Mouse (Mus musculus) layer of hippocampus, adult 9-10 months (tissue): ENCODE results near the gene Syt14.
A peak's percentile ranks its signal among the peaks of the same experiment; 100 is the strongest.

ENCODE experiments used
- DNase-seq: peaks from one replicate; pipeline ENCODE4 v3.0.0; 2022; ENCODE audit warnings: low spot score

Syt14 gene

GRCm38 (mm10) chr1:193035371-193036238, at the start of gene Syt14:
TSS of gene Syt14 (minus strand) at chr1:193035775.
- DNase-seq, result no peak

GRCm38 (mm10) chr1:193084016-193084415, 48.4 kb upstream of the Syt14 start:
- no peak for DNase-seq

GRCm38 (mm10) chr1:193083051-193083450, 47.5 kb upstream of the Syt14 start:
- no peak for DNase-seq

GRCm38 (mm10) chr1:193082311-193082921, 46.8 kb upstream of the Syt14 start:
- DNase-seq, result no peak

- DNase-seq, result no peak
These were observed 27.0 kb upstream of the Syt14 start for GRCm38 (mm10) chr1:193062618-193063017.

GRCm38 (mm10) chr1:193060167-193060566, 24.6 kb upstream of the Syt14 start:
- DNase-seq, result no peak

- DNase-seq, result no peak
These were observed 24.0 kb upstream of the Syt14 start for GRCm38 (mm10) chr1:193059596-193059995.

GRCm38 (mm10) chr1:193054401-193054800, 18.8 kb upstream of the Syt14 start:
- no peak for DNase-seq

GRCm38 (mm10) chr1:193053065-193053464, 17.5 kb upstream of the Syt14 start:
- no peak for DNase-seq

- DNase-seq, result no peak
These were observed 12.0 kb upstream of the Syt14 start for GRCm38 (mm10) chr1:193047616-193048015.

- DNase-seq, result no peak
These were observed 7.3 kb upstream of the Syt14 start for GRCm38 (mm10) chr1:193042760-193043295.

GRCm38 (mm10) chr1:193034951-193035370, 614 bp downstream of the Syt14 start:
- DNase-seq, result no peak

- DNase-seq, result no peak
These were observed 11.3 kb downstream of the Syt14 start for GRCm38 (mm10) chr1:193024311-193024710.

GRCm38 (mm10) chr1:193012351-193012750, 23.2 kb downstream of the Syt14 start:
- DNase-seq, result no peak

- no peak for DNase-seq
These were observed 24.4 kb downstream of the Syt14 start for GRCm38 (mm10) chr1:193011000-193011769.

GRCm38 (mm10) chr1:193004581-193004980, 31.0 kb downstream of the Syt14 start:
- no peak for DNase-seq

GRCm38 (mm10) chr1:193003953-193004352, 31.6 kb downstream of the Syt14 start:
- DNase-seq, result peak; percentile 36

GRCm38 (mm10) chr1:193002307-193002706, 33.3 kb downstream of the Syt14 start:
- no peak for DNase-seq

GRCm38 (mm10) chr1:193001587-193001986, 34.0 kb downstream of the Syt14 start:
- no peak for DNase-seq

- DNase-seq, result no peak
These were observed 34.7 kb downstream of the Syt14 start for GRCm38 (mm10) chr1:193000908-193001307.

GRCm38 (mm10) chr1:192994179-192994873, 41.2 kb downstream of the Syt14 start:
- no peak for DNase-seq

- DNase-seq, result no peak
These were observed 42.1 kb downstream of the Syt14 start for GRCm38 (mm10) chr1:192993491-192993890.
